Mouse (Mus musculus) erythroblast, embryonic 14.5 days (primary cell): ENCODE results near the gene Slco3a1.

Experiments
- GATA1 ChIP-seq: IDR thresholded peaks from 2 replicates; pipeline ENCODE4 v1.6.1; 2012; ENCODE audit warnings: low read length, inconsistent platforms, mixed read lengths
- TAL1 ChIP-seq: IDR thresholded peaks from 3 replicates; pipeline ENCODE4 v1.6.1; 2012; ENCODE audit warnings: low read length, inconsistent platforms, mixed read lengths

- TF ChIP-seq GATA1: no peak
- TF ChIP-seq TAL1: no peak
Observed at GRCm38 (mm10) chr7:74368256-74368980, 186.2 kb downstream of the Slco3a1 start.
